ENCODE assay signal across 17 mouse cellular contexts in genomic region chr17:87848964-87849363, GRCm38 (mm10). TPM values are rescaled to one million over a fixed set of nuclear protein-coding genes. Genes with fewer than 3 reads are reported as not detected.
"Had no signal": no experiment of that assay in that cellular context is flagged by ENCODE, and none has a peak within 500 bp of the region (broad histone marks: within the 10 kb centered on the region; RNA-seq: fewer than 3 reads in every experiment).

No protein-coding gene starts in this region.

- DNase-seq: kidney, postnatal 36 days; layer of hippocampus, adult 9-11 months; layer of hippocampus, postnatal 36 days; lung, embryonic 14.5 days; lung, postnatal 10 days; lung, postnatal 4 days; midbrain, embryonic 14.5 days; retina, postnatal 1 day; right cerebral cortex, postnatal 4 days; spleen, adult 18-20 months; thymus, postnatal 36 days had no signal

- H3K27ac ChIP-seq: limb, embryonic 15.5 days; liver, embryonic 12.5 days; midbrain, embryonic 10.5 days; stomach, embryonic 15.5 days had no signal

- H3K36me3 ChIP-seq: limb, embryonic 15.5 days; liver, embryonic 12.5 days; midbrain, embryonic 10.5 days; neural tube, embryonic 13.5 days; stomach, embryonic 15.5 days had no signal

- H3K4me2 ChIP-seq: limb, embryonic 15.5 days; liver, embryonic 12.5 days; lung, embryonic 14.5 days; neural tube, embryonic 13.5 days; stomach, embryonic 15.5 days had no signal

- H3K4me3 ChIP-seq: limb, embryonic 15.5 days; liver, embryonic 12.5 days; midbrain, embryonic 10.5 days; neural tube, embryonic 13.5 days; stomach, embryonic 15.5 days had no signal

- H3K4me1 ChIP-seq: limb, embryonic 15.5 days; liver, embryonic 12.5 days; midbrain, embryonic 10.5 days; stomach, embryonic 15.5 days had no signal

- H3K27me3 ChIP-seq: limb, embryonic 15.5 days; liver, embryonic 12.5 days; neural tube, embryonic 13.5 days; stomach, embryonic 15.5 days had no signal

- H3K9ac ChIP-seq: limb, embryonic 15.5 days; liver, embryonic 12.5 days; lung, embryonic 14.5 days; neural tube, embryonic 13.5 days; stomach, embryonic 15.5 days had no signal

- H3K9me3 ChIP-seq: limb, embryonic 15.5 days; stomach, embryonic 15.5 days had no signal

- ATAC-seq: liver, embryonic 12.5 days had no signal

RNA-seq across cellular contexts. Expression of gene Kcnk12, which starts 51.2 kb away (rescaled TPM):
- total RNA-seq: monocyte, adult 5-6 weeks had no signal
- polyA plus RNA-seq: limb, embryonic 15.5 days; lung, embryonic 14.5 days had no signal
